Mouse (Mus musculus): Measurements from ENCODE around the gene Mpp6. TPM values are rescaled to one million over a fixed set of nuclear protein-coding genes. Genes with fewer than 3 reads are reported as not detected.

Mpp6 gene
- polyA plus RNA-seq, 1 experiment from 2014 or later = 59.6 TPM

DNA sequence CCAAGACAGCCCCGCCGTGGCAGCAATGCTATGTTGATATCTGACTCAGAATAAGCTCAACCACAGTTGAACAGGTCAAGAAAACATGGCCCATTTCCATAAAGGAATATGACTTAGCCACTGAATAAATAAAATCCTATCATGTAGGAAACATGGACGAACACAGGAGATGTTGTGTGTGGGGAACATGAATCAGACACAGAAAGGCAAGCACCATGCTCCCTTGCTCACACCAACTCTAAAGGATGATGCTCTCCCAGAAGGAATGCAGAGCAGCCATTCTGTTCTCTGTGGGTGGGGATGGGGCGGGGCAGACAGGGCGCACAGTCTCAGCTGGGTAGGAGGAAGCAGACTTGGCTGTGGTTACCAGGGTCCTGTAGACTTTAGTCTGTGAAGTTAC lies 115.2 kb downstream of the Mpp6 start:
- H3K27me3 ChIP-seq (replicated peaks) = no peaks in the 10 kb centered on the region
- no peaks in the 10 kb centered on the region for H3K36me3 ChIP-seq
- H3K9me3 ChIP-seq (replicated peaks) = no peaks in the 10 kb centered on the region
- peaks cover 10% of the 10 kb centered on the region for H3K4me1 ChIP-seq (replicated peaks)
- 77% methylated on average over 5 of the region's 5 CpGs for WGBS
- ATAC-seq (ENCODE audit: insufficient number of reproducible peaks, low FRiP score) = no peak
- H3K4me3 ChIP-seq = no peak overlapping the region
- no peak overlapping the region for H3K4me2 ChIP-seq
- no peak overlapping the region for H3K9ac ChIP-seq
- H3K27ac ChIP-seq (ENCODE audit: poor library complexity, severe bottlenecking) = no peak overlapping the region

- no peak for ATAC-seq (ENCODE audit: insufficient number of reproducible peaks, low FRiP score)
- H3K9ac ChIP-seq = no peak overlapping the region
- H3K27ac ChIP-seq (ENCODE audit: poor library complexity, severe bottlenecking) = no peak overlapping the region
- H3K9me3 ChIP-seq (replicated peaks) = no peaks in the 10 kb centered on the region
- no peaks in the 10 kb centered on the region for H3K36me3 ChIP-seq
- H3K4me2 ChIP-seq = no peak overlapping the region
- H3K27me3 ChIP-seq (replicated peaks) = no peaks in the 10 kb centered on the region
- WGBS = 70% methylated on average over 5 of the region's 5 CpGs
- H3K4me3 ChIP-seq = no peak overlapping the region
- no peaks in the 10 kb centered on the region for H3K4me1 ChIP-seq (replicated peaks)
These were observed 118.1 kb downstream of the Mpp6 start for GRCm38 (mm10) chr6:50228180-50228579.

DNA sequence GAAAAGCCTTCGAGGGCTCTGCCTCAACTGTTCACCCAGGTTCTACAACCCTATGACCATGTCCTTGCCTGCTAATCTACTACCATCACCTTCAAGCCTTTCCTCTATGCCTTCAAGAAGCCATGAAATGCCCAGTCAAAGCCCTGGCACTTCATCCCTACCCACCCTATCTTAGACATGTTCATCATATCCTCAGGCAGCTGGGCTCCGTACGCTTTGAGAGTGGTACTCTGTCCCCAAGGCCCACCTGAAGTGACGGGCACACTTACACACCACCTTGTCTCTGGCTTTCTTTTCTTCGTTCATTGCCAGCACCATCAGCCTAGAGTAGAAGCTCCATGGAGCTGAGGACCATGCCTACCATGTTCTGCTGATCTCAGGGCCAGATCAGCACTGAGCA lies 121.2 kb downstream of the Mpp6 start:
- Histone ChIP-seq H3K9ac (no peak overlapping the region), H3K4me1 (replicated peaks) (no peaks in the 10 kb centered on the region), H3K36me3 (no peaks in the 10 kb centered on the region), H3K4me3 (no peak overlapping the region), H3K27ac (ENCODE audit: poor library complexity, severe bottlenecking) (no peak overlapping the region), H3K4me2 (no peak overlapping the region), H3K27me3 (replicated peaks) (no peaks in the 10 kb centered on the region), H3K9me3 (replicated peaks) (no peaks in the 10 kb centered on the region)
- no peak for ATAC-seq (ENCODE audit: insufficient number of reproducible peaks, low FRiP score)
- 80% methylated on average over 5 of the region's 5 CpGs for WGBS

DNA sequence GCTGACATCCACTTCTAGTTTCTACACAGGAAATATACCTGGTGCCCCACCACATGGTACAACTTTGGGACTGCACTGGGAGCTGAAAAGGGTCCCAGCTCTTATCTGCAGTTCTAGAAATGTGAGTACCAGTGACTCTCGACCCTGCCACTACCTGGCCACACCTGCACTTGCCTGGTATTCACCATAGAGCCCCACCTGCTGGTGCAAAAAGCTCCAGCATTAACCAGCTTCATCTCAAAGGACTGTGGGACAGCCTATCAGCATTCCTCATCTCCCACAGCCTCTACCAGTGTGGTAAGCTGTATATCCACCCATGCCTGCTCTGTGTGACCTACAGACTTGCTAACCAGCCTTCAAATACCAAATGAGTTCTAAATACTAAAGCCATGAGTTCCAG lies 122.9 kb downstream of the Mpp6 start:
- Histone ChIP-seq H3K9ac (no peak overlapping the region), H3K9me3 (replicated peaks) (no peaks in the 10 kb centered on the region), H3K4me2 (no peak overlapping the region), H3K4me1 (replicated peaks) (no peaks in the 10 kb centered on the region), H3K27ac (ENCODE audit: poor library complexity, severe bottlenecking) (no peak overlapping the region), H3K36me3 (no peaks in the 10 kb centered on the region), H3K27me3 (replicated peaks) (no peaks in the 10 kb centered on the region), H3K4me3 (no peak overlapping the region)
- WGBS = 61% methylated on average over 1 of the region's 1 CpGs
- no peak for ATAC-seq (ENCODE audit: insufficient number of reproducible peaks, low FRiP score)

GRCm38 (mm10) chr6:50237963-50238362 lies 127.9 kb downstream of the Mpp6 start:
- no peaks in the 10 kb centered on the region for H3K36me3 ChIP-seq
- ATAC-seq (ENCODE audit: insufficient number of reproducible peaks, low FRiP score) = no peak
- no peaks in the 10 kb centered on the region for H3K27me3 ChIP-seq (replicated peaks)
- no peaks in the 10 kb centered on the region for H3K9me3 ChIP-seq (replicated peaks)
- no peak overlapping the region for H3K27ac ChIP-seq (ENCODE audit: poor library complexity, severe bottlenecking)
- no peak overlapping the region for H3K4me3 ChIP-seq
- H3K4me2 ChIP-seq = no peak overlapping the region
- WGBS = 41% methylated on average over 2 of the region's 2 CpGs
- H3K4me1 ChIP-seq (replicated peaks) = no peaks in the 10 kb centered on the region
- H3K9ac ChIP-seq = no peak overlapping the region

DNA sequence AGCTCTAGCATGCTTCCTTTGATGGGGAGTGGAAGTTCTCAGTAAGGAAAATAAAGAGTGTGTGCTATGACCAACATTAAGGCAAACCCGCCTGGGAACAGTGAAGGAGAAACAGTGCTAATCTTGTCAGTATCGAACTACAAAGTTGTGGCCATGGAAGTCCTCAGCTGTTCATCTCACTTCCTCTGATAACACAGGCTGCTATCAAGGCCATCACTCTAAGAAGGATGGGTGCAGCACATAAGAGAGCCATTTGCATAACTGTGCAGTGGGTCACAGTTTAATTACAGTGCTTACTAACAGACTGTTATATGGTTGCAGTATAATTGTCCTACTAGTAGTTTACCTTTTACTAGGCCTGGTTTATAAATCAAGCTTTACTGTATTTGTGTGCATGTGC lies 129.9 kb downstream of the Mpp6 start:
- H3K4me2 ChIP-seq = no peak overlapping the region
- ATAC-seq (ENCODE audit: insufficient number of reproducible peaks, low FRiP score) = no peak
- H3K9me3 ChIP-seq (replicated peaks) = no peaks in the 10 kb centered on the region
- H3K27ac ChIP-seq (ENCODE audit: poor library complexity, severe bottlenecking) = no peak overlapping the region
- WGBS = 56% methylated on average over 2 of the region's 2 CpGs
- H3K36me3 ChIP-seq = no peaks in the 10 kb centered on the region
- no peaks in the 10 kb centered on the region for H3K27me3 ChIP-seq (replicated peaks)
- no peak overlapping the region for H3K4me3 ChIP-seq
- no peak overlapping the region for H3K9ac ChIP-seq
- H3K4me1 ChIP-seq (replicated peaks) = no peaks in the 10 kb centered on the region

- no peaks in the 10 kb centered on the region for H3K27me3 ChIP-seq (replicated peaks)
- 57% methylated on average over 5 of the region's 5 CpGs for WGBS
- no peak overlapping the region for H3K9ac ChIP-seq
- no peak for ATAC-seq (ENCODE audit: insufficient number of reproducible peaks, low FRiP score)
- H3K36me3 ChIP-seq = no peaks in the 10 kb centered on the region
- H3K9me3 ChIP-seq (replicated peaks) = no peaks in the 10 kb centered on the region
- H3K4me2 ChIP-seq = no peak overlapping the region
- no peak overlapping the region for H3K4me3 ChIP-seq
- H3K4me1 ChIP-seq (replicated peaks) = no peaks in the 10 kb centered on the region
- no peak overlapping the region for H3K27ac ChIP-seq (ENCODE audit: poor library complexity, severe bottlenecking)
These were observed 130.4 kb downstream of the Mpp6 start for GRCm38 (mm10) chr6:50240437-50240836.

DNA sequence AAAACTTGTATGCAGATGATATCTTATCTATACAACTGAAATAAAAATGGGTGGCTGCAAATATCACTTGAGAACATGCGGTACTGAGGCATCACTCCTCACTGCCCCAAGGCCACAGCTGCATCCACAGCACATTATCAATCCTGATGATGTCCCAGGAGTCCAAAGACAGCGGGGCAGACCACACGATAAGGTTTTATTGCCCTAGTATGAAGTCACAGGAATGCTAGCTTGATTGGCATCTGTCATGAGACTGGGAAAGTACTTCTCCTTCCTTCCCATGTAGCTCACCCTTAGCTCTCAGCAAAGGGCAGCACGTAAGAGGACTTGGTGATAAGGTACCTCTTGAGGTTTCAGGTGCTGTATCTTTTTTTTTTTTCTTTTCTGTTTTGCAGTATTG lies 134.1 kb downstream of the Mpp6 start:
- WGBS = 80% methylated on average over 4 of the region's 4 CpGs
- no peak for ATAC-seq (ENCODE audit: insufficient number of reproducible peaks, low FRiP score)
- H3K4me3 ChIP-seq = no peak overlapping the region

GRCm38 (mm10) chr6:50244967-50245366 lies 134.9 kb downstream of the Mpp6 start:
- no peaks in the 10 kb centered on the region for H3K36me3 ChIP-seq
- H3K27ac ChIP-seq (ENCODE audit: poor library complexity, severe bottlenecking) = no peak overlapping the region
- H3K9me3 ChIP-seq (replicated peaks) = no peaks in the 10 kb centered on the region
- no peak overlapping the region for H3K9ac ChIP-seq
- no peak for ATAC-seq (ENCODE audit: insufficient number of reproducible peaks, low FRiP score)
- no peak overlapping the region for H3K4me3 ChIP-seq
- no peak overlapping the region for H3K4me2 ChIP-seq
- no peaks in the 10 kb centered on the region for H3K4me1 ChIP-seq (replicated peaks)
- 60% methylated on average over 4 of the region's 4 CpGs for WGBS
- no peaks in the 10 kb centered on the region for H3K27me3 ChIP-seq (replicated peaks)

More for the DNA sequence above, 134.1 kb downstream of the Mpp6 start:
- Histone ChIP-seq H3K27me3 (replicated peaks) (no peaks in the 10 kb centered on the region), H3K36me3 (no peaks in the 10 kb centered on the region), H3K4me1 (replicated peaks) (no peaks in the 10 kb centered on the region), H3K4me2 (no peak overlapping the region), H3K27ac (ENCODE audit: poor library complexity, severe bottlenecking) (no peak overlapping the region), H3K9me3 (replicated peaks) (no peaks in the 10 kb centered on the region), H3K9ac (no peak overlapping the region)

GRCm38 (mm10) chr6:50247356-50247755 lies 137.3 kb downstream of the Mpp6 start:
- H3K27me3 ChIP-seq (replicated peaks) = no peaks in the 10 kb centered on the region
- H3K36me3 ChIP-seq = no peaks in the 10 kb centered on the region
- H3K9me3 ChIP-seq (replicated peaks) = no peaks in the 10 kb centered on the region
- no peaks in the 10 kb centered on the region for H3K4me1 ChIP-seq (replicated peaks)
- H3K4me3 ChIP-seq = no peak overlapping the region
- no peak overlapping the region for H3K27ac ChIP-seq (ENCODE audit: poor library complexity, severe bottlenecking)
- no peak for ATAC-seq (ENCODE audit: insufficient number of reproducible peaks, low FRiP score)
- WGBS = 51% methylated on average over 2 of the region's 2 CpGs
- no peak overlapping the region for H3K9ac ChIP-seq
- no peak overlapping the region for H3K4me2 ChIP-seq

- Histone ChIP-seq H3K4me1 (replicated peaks) (no peaks in the 10 kb centered on the region), H3K36me3 (no peaks in the 10 kb centered on the region)
- no peak for ATAC-seq (ENCODE audit: insufficient number of reproducible peaks, low FRiP score)
These were observed 137.8 kb downstream of the Mpp6 start for GRCm38 (mm10) chr6:50247791-50248190.

More at GRCm38 (mm10) chr6:50247791-50248190, 137.8 kb downstream of the Mpp6 start:
- no peak overlapping the region for H3K4me2 ChIP-seq
- no peaks in the 10 kb centered on the region for H3K9me3 ChIP-seq (replicated peaks)
- H3K27ac ChIP-seq (ENCODE audit: poor library complexity, severe bottlenecking) = no peak overlapping the region
- H3K4me3 ChIP-seq = no peak overlapping the region
- no peaks in the 10 kb centered on the region for H3K27me3 ChIP-seq (replicated peaks)
- H3K9ac ChIP-seq = no peak overlapping the region
- 64% methylated on average over 4 of the region's 4 CpGs for WGBS
